Mouse (Mus musculus): Measurements from ENCODE around the gene Ugt2b1. TPM values are rescaled to one million over a fixed set of nuclear protein-coding genes. Genes with fewer than 3 reads are reported as not detected.
"Not testable (repeated sequence)": the region's sequence is repeated elsewhere in the genome, so short reads cannot be mapped to it uniquely, and the experiment has no call there.

Gene Ugt2b1
- 1 to 10 TPM in 1 of 2 experiments, under 1 TPM in 1; 0.14 to 6.4 TPM for total RNA-seq (2021)
- long read RNA-seq, experiment 1, transcript Ugt2b1-201 (6 exons, 2,573 nt) = major isoform, 8 of 9 reads
- long read RNA-seq, experiment 1, partial matches to known transcripts = 0 of 9 reads
- long read RNA-seq, experiment 1, other reads (novel, unspliced or antisense) = 1 of 9 reads
- long read RNA-seq, experiment 2 = 0 reads

- no peak for DNase-seq (ENCODE audit: low spot score in 2 of 2)
These were observed at the start of gene Ugt2b1 for GRCm38 (mm10) chr5:86926426-86926825. TSS of gene Ugt2b1 (minus strand) at chr5:86926530.

- not testable (repeated sequence) for DNase-seq (ENCODE audit: low spot score in 2 of 2)
These were observed 40.9 kb upstream of the Ugt2b1 start for GRCm38 (mm10) chr5:86967271-86967670.

GRCm38 (mm10) chr5:86962849-86963248 is 36.5 kb upstream of the Ugt2b1 start:
- DNase-seq (ENCODE audit: low spot score in 2 of 2) = not testable (repeated sequence)

GRCm38 (mm10) chr5:86961587-86962358 is 35.4 kb upstream of the Ugt2b1 start:
- DNase-seq (ENCODE audit: low spot score in 2 of 2) = no peak

- no peak for DNase-seq (ENCODE audit: low spot score in 2 of 2)
These were observed 34.2 kb upstream of the Ugt2b1 start for GRCm38 (mm10) chr5:86960504-86960903.

GRCm38 (mm10) chr5:86942111-86942510 is 15.8 kb upstream of the Ugt2b1 start:
- DNase-seq (ENCODE audit: low spot score in 2 of 2) = no peak

- no peak for DNase-seq (ENCODE audit: low spot score in 2 of 2)
These were observed 5.6 kb downstream of the Ugt2b1 start for GRCm38 (mm10) chr5:86920661-86921233.

GRCm38 (mm10) chr5:86911357-86912099 is 14.8 kb downstream of the Ugt2b1 start:
- DNase-seq (ENCODE audit: low spot score in 2 of 2) = no peak

GRCm38 (mm10) chr5:86910770-86911169 is 15.6 kb downstream of the Ugt2b1 start:
- DNase-seq (ENCODE audit: low spot score in 2 of 2) = no peak

GRCm38 (mm10) chr5:86906758-86907157 is 19.6 kb downstream of the Ugt2b1 start, which contains the start of gene Ugt2b34:
TSS of gene Ugt2b34 (minus strand) at chr5:86906937.
- no peak for DNase-seq (ENCODE audit: low spot score in 2 of 2)

- no peak for DNase-seq (ENCODE audit: low spot score in 2 of 2)
These were observed 36.4 kb downstream of the Ugt2b1 start for GRCm38 (mm10) chr5:86889933-86890332.

GRCm38 (mm10) chr5:86888420-86888819 is 37.9 kb downstream of the Ugt2b1 start:
- no peak for DNase-seq (ENCODE audit: low spot score in 2 of 2)

- DNase-seq (ENCODE audit: low spot score in 2 of 2) = no peak
These were observed 39.2 kb downstream of the Ugt2b1 start for GRCm38 (mm10) chr5:86887081-86887480.

- no peak for DNase-seq (ENCODE audit: low spot score in 2 of 2)
These were observed 39.7 kb downstream of the Ugt2b1 start for GRCm38 (mm10) chr5:86886620-86887019.

- DNase-seq (ENCODE audit: low spot score in 2 of 2) = no peak
These were observed 54.5 kb downstream of the Ugt2b1 start for GRCm38 (mm10) chr5:86871877-86872276.

Other genes starting within 250 kb of the Ugt2b1 start
- gene Tmprss11e, start 180.7 kb downstream of the Ugt2b1 start, total RNA-seq (2021) = not detected
- 10 to 100 TPM; 66.9 to 75.8 TPM for gene Ythdc1, start 122.3 kb downstream of the Ugt2b1 start, total RNA-seq (2021)
- 10 to 100 TPM in 1 of 2 experiments, 1 to 10 TPM in 1; 3.1 to 13.0 TPM for gene Ugt2b34, start 19.6 kb downstream of the Ugt2b1 start, total RNA-seq (2021)
- 1 to 10 TPM in 1 of 2 experiments, under 1 TPM in 1; 0.14 to 5.6 TPM for gene Ugt2b35, start 74.3 kb upstream of the Ugt2b1 start, total RNA-seq (2021)
- 1 to 10 TPM in 1 of 2 experiments, under 1 TPM in 1; 0.62 to 6.8 TPM for gene Ugt2b36, start 166.0 kb upstream of the Ugt2b1 start, total RNA-seq (2021)
- gene Ugt2b5, start 213.8 kb upstream of the Ugt2b1 start, total RNA-seq (2021) = 10 to 100 TPM in 1 of 2 experiments, under 1 TPM in 1; 0.76 to 10.5 TPM